Mouse (Mus musculus) heart, embryonic 16.5 days (tissue): ENCODE measurements around the gene H2-Q1. TPM values are rescaled to one million over a fixed set of nuclear protein-coding genes. Genes with fewer than 3 reads are reported as not detected.
A peak's percentile ranks its signal among the peaks of the same experiment; 100 is the strongest.

ENCODE experiments used
- ATAC-seq: fragments of 200-750 bp; cut with Nextera tagmentation; replicated peaks from 2 replicates; pipeline ENCODE4 v1.8.0; 2017; ENCODE audit warnings: moderate number of reproducible peaks; ENCODE audit not compliant: insufficient read depth, low FRiP score; ENCODE audit errors: extremely low read depth
- H3K27ac ChIP-seq: fragments of 300-500 bp; sonication (generic); 2 replicates; pipeline ENCODE4 v1.5.1; 2014; ENCODE audit warnings: mild to moderate bottlenecking, low read length, control low read depth, moderate library complexity
- H3K27me3 ChIP-seq: fragments of 300-500 bp; sonication (generic); 2 replicates; pipeline ENCODE4 v1.6.1; 2014; ENCODE audit warnings: low read length, mixed read lengths; ENCODE audit not compliant: control insufficient read depth, insufficient read depth
- H3K36me3 ChIP-seq: fragments of 300-500 bp; sonication (generic); 2 replicates; pipeline ENCODE4 v1.6.1; 2014; ENCODE audit not compliant: control insufficient read depth, insufficient read depth
- H3K4me1 ChIP-seq: fragments of 300-500 bp; sonication (generic); 2 replicates; pipeline ENCODE4 v1.6.1; 2014; ENCODE audit warnings: low read length, mixed read lengths; ENCODE audit not compliant: control insufficient read depth, insufficient read depth
- H3K4me2 ChIP-seq: fragments of 300-500 bp; sonication (generic); 2 replicates; pipeline ENCODE4 v1.6.1; 2014; ENCODE audit warnings: low read depth, mild to moderate bottlenecking, control low read depth, low read length
- H3K4me3 ChIP-seq: fragments of 300-500 bp; sonication (generic); 2 replicates; pipeline ENCODE4 v1.5.1; 2014; ENCODE audit warnings: mild to moderate bottlenecking, control low read depth, low read length
- H3K9ac ChIP-seq: fragments of 300-500 bp; sonication (generic); 2 replicates; pipeline ENCODE4 v1.6.1; 2014; ENCODE audit warnings: low read length, control low read depth
- H3K9me3 ChIP-seq: fragments of 300-500 bp; sonication (generic); replicated peaks from 2 replicates; pipeline ENCODE4 v1.6.1; 2016; ENCODE audit warnings: low read length; ENCODE audit not compliant: control insufficient read depth
- WGBS: fragments of 180-500 bp; shearing (Covaris S2); extraction: QIAGEN DNeasy Blood & Tissue Kit; methylation state at CpG from one replicate; pipeline ENCODE4 v1.1.7; 2014; 5-methylcytosine and 5-hydroxymethylcytosine counted together
- polyA plus RNA-seq: library from polyadenylated mRNA; unstranded; fragments of >200 nt; fragmentation: Nextera tagmentation; extraction: Ambion mirVana; gene quantifications from 2 replicates; pipeline ENCODE4 v1.2.1, GENCODE M21; 2015

Gene H2-Q1
- polyA plus RNA-seq, 1 experiment from 2014 or later, result not detected

DNA sequence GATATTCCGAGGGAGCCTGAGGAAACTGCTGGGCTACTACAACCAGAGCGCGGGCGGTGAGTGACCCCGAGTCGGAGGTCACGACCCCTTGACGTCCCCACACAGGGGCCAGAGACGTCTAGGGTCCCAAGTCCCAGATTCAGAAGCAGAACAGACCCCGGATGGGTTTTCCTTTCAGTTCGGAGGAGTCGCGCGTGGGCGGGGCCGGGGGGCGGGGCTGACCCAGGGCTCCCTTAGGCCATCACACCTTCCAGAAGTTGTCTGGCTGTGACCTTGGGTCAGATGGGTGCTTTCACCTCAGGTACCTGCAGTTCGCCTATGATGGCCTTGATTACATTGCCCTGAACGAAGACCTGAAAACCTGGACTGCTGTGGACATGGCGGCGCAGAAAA lies 39.3 kb downstream of the H2-Q1 start:
- 18% methylated on average over 21 of the region's 21 CpGs for WGBS
- no peaks in the 10 kb centered on the region for H3K36me3 ChIP-seq
- peaks cover 2% of the 10 kb centered on the region; the same call in 1 of the 2 replicates for H3K27me3 ChIP-seq
- 0 out of 2 replicates have a peak, but pooled peaks cover 5% of the 10 kb centered on the region for H3K4me1 ChIP-seq
- H3K4me2 ChIP-seq, result peak overlapping the region; percentile 74
- 0 out of 2 replicates have a peak, but pooled peaks cover 6% of the 10 kb centered on the region for H3K9me3 ChIP-seq
- no peak for ATAC-seq
- H3K4me3 ChIP-seq, result peak overlapping the region; percentile 51
- H3K27ac ChIP-seq, result no peak overlapping the region
- H3K9ac ChIP-seq, result peak overlapping the region; percentile 48

Other genes starting within 250 kb of the H2-Q1 start
- 0.72 and 0.84 TPM in 2 replicates for gene Ly6g6e, start 243.5 kb upstream of the H2-Q1 start, polyA plus RNA-seq
- gene Ly6g6d, start 242.3 kb upstream of the H2-Q1 start, polyA plus RNA-seq, result 1.9 and 3.4 TPM in 2 replicates
- gene Ly6g6f, start 234.8 kb upstream of the H2-Q1 start, polyA plus RNA-seq, result 0.29 and 0.39 TPM in 2 replicates
- 80.9 and 83.3 TPM in 2 replicates for gene Abhd16a, start 231.1 kb upstream of the H2-Q1 start, polyA plus RNA-seq
- 0.72 TPM in 1 of 2 replicates, not detected in the other for gene Ly6g5c, start 212.1 kb upstream of the H2-Q1 start, polyA plus RNA-seq
- 0.57 and 0.63 TPM in 2 replicates for gene Ly6g5b, start 205.0 kb upstream of the H2-Q1 start, polyA plus RNA-seq
- 13.6 and 14.9 TPM in 2 replicates for gene Gpank1, start 198.9 kb upstream of the H2-Q1 start, polyA plus RNA-seq
- gene Csnk2b, start 198.4 kb upstream of the H2-Q1 start, polyA plus RNA-seq, result 224 and 232 TPM in 2 replicates
- 10.1 and 10.2 TPM in 2 replicates for gene D17H6S53E, start 194.0 kb upstream of the H2-Q1 start, polyA plus RNA-seq
- gene Apom, start 188.4 kb upstream of the H2-Q1 start, polyA plus RNA-seq, result 0.60 and 0.89 TPM in 2 replicates
- 37.5 and 40.5 TPM in 2 replicates for gene Bag6, start 185.2 kb upstream of the H2-Q1 start, polyA plus RNA-seq
- gene Prrc2a, start 155.5 kb upstream of the H2-Q1 start, polyA plus RNA-seq, result 103 and 113 TPM in 2 replicates
- gene Aif1, start 144.3 kb upstream of the H2-Q1 start, polyA plus RNA-seq, result 6.0 and 10.9 TPM in 2 replicates
- 7.9 and 8.2 TPM in 2 replicates for gene Lst1, start 132.0 kb upstream of the H2-Q1 start, polyA plus RNA-seq
- 3.5 and 6.4 TPM in 2 replicates for gene Ltb, start 126.0 kb upstream of the H2-Q1 start, polyA plus RNA-seq
- 0.20 and 0.33 TPM in 2 replicates for gene Tnf, start 118.4 kb upstream of the H2-Q1 start, polyA plus RNA-seq
- gene Lta, start 115.1 kb upstream of the H2-Q1 start, polyA plus RNA-seq, result 0.27 and 0.79 TPM in 2 replicates
- 0.41 and 1.2 TPM in 2 replicates for gene Gm16181, start 99.6 kb upstream of the H2-Q1 start, polyA plus RNA-seq
- gene Atp6v1g2, start 86.7 kb upstream of the H2-Q1 start, polyA plus RNA-seq, result 10.1 and 10.4 TPM in 2 replicates
- 8.4 and 8.8 TPM in 2 replicates for gene Nfkbil1, start 84.6 kb upstream of the H2-Q1 start, polyA plus RNA-seq
- 256 and 260 TPM in 2 replicates for gene Ddx39b, start 78.7 kb upstream of the H2-Q1 start, polyA plus RNA-seq
- gene H2-D1, start 57.7 kb upstream of the H2-Q1 start, polyA plus RNA-seq, result 90.5 and 110 TPM in 2 replicates
- gene H2-Q2, start 21.8 kb downstream of the H2-Q1 start, polyA plus RNA-seq, result 0.82 and 2.1 TPM in 2 replicates
- 3.2 and 4.1 TPM in 2 replicates for gene H2-Q4, start 59.2 kb downstream of the H2-Q1 start, polyA plus RNA-seq
- 1.1 and 2.8 TPM in 2 replicates for gene H2-Q6, start 104.4 kb downstream of the H2-Q1 start, polyA plus RNA-seq
- 3.7 and 5.9 TPM in 2 replicates for gene H2-Q7, start 118.8 kb downstream of the H2-Q1 start, polyA plus RNA-seq
- gene H2-Q10, start 149.7 kb downstream of the H2-Q1 start, polyA plus RNA-seq, result 0.55 and 0.58 TPM in 2 replicates
- gene Pou5f1, start 185.6 kb downstream of the H2-Q1 start, polyA plus RNA-seq, result not detected in 2 replicates
- gene Tcf19, start 196.4 kb downstream of the H2-Q1 start, polyA plus RNA-seq, result 59.5 and 60.3 TPM in 2 replicates
- 15.7 and 15.9 TPM in 2 replicates for gene Cchcr1, start 196.7 kb downstream of the H2-Q1 start, polyA plus RNA-seq
- 1.6 and 1.9 TPM in 2 replicates for gene Psors1c2, start 212.8 kb downstream of the H2-Q1 start, polyA plus RNA-seq
- gene Cdsn, start 231.7 kb downstream of the H2-Q1 start, polyA plus RNA-seq, result 0.46 and 0.49 TPM in 2 replicates
- 0.11 and 0.14 TPM in 2 replicates for gene 2300002M23Rik, start 247.0 kb downstream of the H2-Q1 start, polyA plus RNA-seq